Mouse (Mus musculus) forebrain, embryonic 16.5 days (tissue): ENCODE measurements around the gene Ankfn1. TPM values are rescaled to one million over a fixed set of nuclear protein-coding genes. Genes with fewer than 3 reads are reported as not detected.

ENCODE experiments used
- ATAC-seq: fragments of 200-750 bp; cut with Nextera tagmentation; 2 replicates; pipeline ENCODE4 v1.8.0; 2017; ENCODE audit warnings: mild to moderate bottlenecking, moderate library complexity
- H3K27ac ChIP-seq: fragments of 300-500 bp; sonication (generic); 2 replicates; pipeline ENCODE4 v1.5.1; 2014; ENCODE audit warnings: low read length, control low read depth
- H3K27me3 ChIP-seq: fragments of 300-500 bp; sonication (generic); replicated peaks from 2 replicates; pipeline ENCODE4 v1.6.1; 2014; ENCODE audit warnings: low read length; ENCODE audit not compliant: control insufficient read depth, insufficient read depth
- H3K36me3 ChIP-seq: fragments of 300-500 bp; sonication (generic); 2 replicates; pipeline ENCODE4 v1.6.1; 2014; ENCODE audit not compliant: control insufficient read depth, insufficient read depth
- H3K4me1 ChIP-seq: fragments of 300-500 bp; sonication (generic); replicated peaks from 2 replicates; pipeline ENCODE4 v1.6.1; 2014; ENCODE audit warnings: low read length; ENCODE audit not compliant: control insufficient read depth, insufficient read depth
- H3K4me2 ChIP-seq: fragments of 300-500 bp; sonication (generic); 2 replicates; pipeline ENCODE4 v1.6.1; 2014; ENCODE audit warnings: mild to moderate bottlenecking, low read length, control low read depth
- H3K4me3 ChIP-seq: fragments of 300-500 bp; sonication (generic); replicated peaks from 2 replicates; pipeline ENCODE4 v1.5.1; 2014; ENCODE audit warnings: mild to moderate bottlenecking, low read length, control low read depth
- H3K9ac ChIP-seq: fragments of 300-500 bp; sonication (generic); replicated peaks from 2 replicates; pipeline ENCODE4 v1.6.1; 2014; ENCODE audit warnings: low read depth, low read length, control low read depth
- H3K9me3 ChIP-seq: fragments of 300-500 bp; sonication (generic); 2 replicates; pipeline ENCODE4 v1.6.1; 2016; ENCODE audit warnings: low read length; ENCODE audit not compliant: control insufficient read depth
- WGBS: fragments of 180-500 bp; shearing (Covaris S2); extraction: QIAGEN DNeasy Blood & Tissue Kit; methylation state at CpG from one replicate; pipeline ENCODE4 v1.1.7; 2014; 5-methylcytosine and 5-hydroxymethylcytosine counted together
- polyA plus RNA-seq: library from polyadenylated mRNA; unstranded; fragments of >200 nt; fragmentation: Nextera tagmentation; extraction: Ambion mirVana; gene quantifications from 2 replicates; pipeline ENCODE4 v1.2.1, GENCODE M21; 2015

Gene Ankfn1
- polyA plus RNA-seq, 1 experiment from 2014 or later = 5.2 TPM

GRCm38 (mm10) chr11:89424358-89424757, 353.1 kb downstream of the Ankfn1 start:
- H3K4me2 ChIP-seq = no peak overlapping the region
- no peak overlapping the region for H3K4me3 ChIP-seq
- H3K36me3 ChIP-seq = no peaks in the 10 kb centered on the region
- no peaks in the 10 kb centered on the region for H3K27me3 ChIP-seq
- no peaks in the 10 kb centered on the region for H3K9me3 ChIP-seq
- WGBS = 58% methylated on average over 3 of the region's 3 CpGs
- H3K27ac ChIP-seq = no peak overlapping the region
- H3K4me1 ChIP-seq = no peaks in the 10 kb centered on the region
- ATAC-seq = no peak
- no peak overlapping the region for H3K9ac ChIP-seq

- ATAC-seq = no peak
- H3K4me1 ChIP-seq = no peaks in the 10 kb centered on the region
- no peaks in the 10 kb centered on the region for H3K36me3 ChIP-seq
- no peaks in the 10 kb centered on the region for H3K27me3 ChIP-seq
- no peak overlapping the region for H3K4me2 ChIP-seq
- 92% methylated on average over 5 of the region's 5 CpGs for WGBS
- no peak overlapping the region for H3K4me3 ChIP-seq
- H3K27ac ChIP-seq = no peak overlapping the region
- no peak overlapping the region for H3K9ac ChIP-seq
- H3K9me3 ChIP-seq = no peaks in the 10 kb centered on the region
Observed at GRCm38 (mm10) chr11:89422637-89423036, 354.8 kb downstream of the Ankfn1 start.

GRCm38 (mm10) chr11:89420767-89421438, 356.6 kb downstream of the Ankfn1 start:
- Histone ChIP-seq H3K9me3 (no peaks in the 10 kb centered on the region), H3K36me3 (no peaks in the 10 kb centered on the region), H3K27ac (no peak overlapping the region), H3K4me2 (no peak overlapping the region), H3K4me3 (no peak overlapping the region), H3K27me3 (no peaks in the 10 kb centered on the region), H3K4me1 (no peaks in the 10 kb centered on the region), H3K9ac (no peak overlapping the region)
- ATAC-seq = no peak
- WGBS = 74% methylated on average over 11 of the region's 11 CpGs

- Histone ChIP-seq H3K4me3 (no peak overlapping the region), H3K27me3 (no peaks in the 10 kb centered on the region), H3K27ac (no peak overlapping the region), H3K9ac (no peak overlapping the region), H3K9me3 (no peaks in the 10 kb centered on the region), H3K4me2 (no peak overlapping the region), H3K36me3 (no peaks in the 10 kb centered on the region), H3K4me1 (no peaks in the 10 kb centered on the region)
- ATAC-seq = no peak
- WGBS = 94% methylated on average over 2 of the region's 2 CpGs
Observed at GRCm38 (mm10) chr11:89419863-89420262, 357.6 kb downstream of the Ankfn1 start.

GRCm38 (mm10) chr11:89418644-89419043, 358.8 kb downstream of the Ankfn1 start:
- H3K27ac ChIP-seq = no peak overlapping the region
- H3K27me3 ChIP-seq = no peaks in the 10 kb centered on the region
- no peaks in the 10 kb centered on the region for H3K36me3 ChIP-seq
- no peak overlapping the region for H3K9ac ChIP-seq
- no peak overlapping the region for H3K4me2 ChIP-seq
- ATAC-seq = no peak
- 87% methylated on average over 12 of the region's 12 CpGs for WGBS
- no peak overlapping the region for H3K4me3 ChIP-seq
- H3K4me1 ChIP-seq = no peaks in the 10 kb centered on the region
- no peaks in the 10 kb centered on the region for H3K9me3 ChIP-seq

- WGBS = 66% methylated on average over 6 of the region's 6 CpGs
- no peaks in the 10 kb centered on the region for H3K27me3 ChIP-seq
Observed at GRCm38 (mm10) chr11:89416769-89417168, 360.7 kb downstream of the Ankfn1 start.

GRCm38 (mm10) chr11:89408774-89409173, 368.7 kb downstream of the Ankfn1 start:
- H3K36me3 ChIP-seq = no peaks in the 10 kb centered on the region
- H3K9me3 ChIP-seq = no peaks in the 10 kb centered on the region
- no peaks in the 10 kb centered on the region for H3K27me3 ChIP-seq
- no peak overlapping the region for H3K27ac ChIP-seq
- H3K4me3 ChIP-seq = no peak overlapping the region
- WGBS = 92% methylated on average over 6 of the region's 6 CpGs
- no peak overlapping the region for H3K9ac ChIP-seq
- H3K4me2 ChIP-seq = no peak overlapping the region
- ATAC-seq = no peak
- H3K4me1 ChIP-seq = no peaks in the 10 kb centered on the region

More at GRCm38 (mm10) chr11:89416769-89417168, 360.7 kb downstream of the Ankfn1 start:
- no peak overlapping the region for H3K4me3 ChIP-seq
- H3K4me1 ChIP-seq = no peaks in the 10 kb centered on the region
- no peak overlapping the region for H3K4me2 ChIP-seq
- no peak overlapping the region for H3K9ac ChIP-seq
- H3K36me3 ChIP-seq = no peaks in the 10 kb centered on the region
- H3K9me3 ChIP-seq = no peaks in the 10 kb centered on the region
- ATAC-seq = no peak
- no peak overlapping the region for H3K27ac ChIP-seq

- Histone ChIP-seq H3K27ac (no peak overlapping the region), H3K9me3 (no peaks in the 10 kb centered on the region), H3K4me1 (no peaks in the 10 kb centered on the region), H3K4me3 (no peak overlapping the region), H3K9ac (no peak overlapping the region), H3K27me3 (no peaks in the 10 kb centered on the region), H3K36me3 (no peaks in the 10 kb centered on the region), H3K4me2 (no peak overlapping the region)
- ATAC-seq = no peak
- 83% methylated on average over 1 of the region's 1 CpGs for WGBS
Observed at GRCm38 (mm10) chr11:89404489-89404888, 373.0 kb downstream of the Ankfn1 start.

DNA sequence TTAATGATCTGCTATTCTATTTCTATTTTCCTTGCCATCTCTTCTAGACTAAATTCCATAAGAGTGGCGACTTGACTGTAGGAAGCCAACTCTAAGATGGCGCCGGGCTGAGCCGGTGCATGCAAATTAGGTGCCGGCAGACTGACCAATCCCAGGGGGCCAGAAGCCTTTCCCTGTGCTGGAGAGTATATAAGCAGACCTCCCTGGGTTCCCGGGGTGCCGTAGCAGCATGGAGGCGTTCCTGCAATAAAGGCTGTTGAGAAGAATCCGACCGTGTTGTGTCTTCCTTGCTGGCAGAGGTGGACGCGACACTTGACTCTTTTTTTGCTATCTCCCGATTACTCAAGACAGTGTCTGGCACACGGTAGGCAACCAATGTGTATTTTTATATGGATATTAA, 374.0 kb downstream of the Ankfn1 start:
- ATAC-seq = no peak
- WGBS = 95% methylated on average over 14 of the region's 14 CpGs
- Histone ChIP-seq H3K27me3 (no peaks in the 10 kb centered on the region), H3K4me2 (no peak overlapping the region), H3K9ac (no peak overlapping the region), H3K36me3 (no peaks in the 10 kb centered on the region), H3K4me3 (no peak overlapping the region), H3K9me3 (no peaks in the 10 kb centered on the region), H3K27ac (no peak overlapping the region), H3K4me1 (no peaks in the 10 kb centered on the region)

DNA sequence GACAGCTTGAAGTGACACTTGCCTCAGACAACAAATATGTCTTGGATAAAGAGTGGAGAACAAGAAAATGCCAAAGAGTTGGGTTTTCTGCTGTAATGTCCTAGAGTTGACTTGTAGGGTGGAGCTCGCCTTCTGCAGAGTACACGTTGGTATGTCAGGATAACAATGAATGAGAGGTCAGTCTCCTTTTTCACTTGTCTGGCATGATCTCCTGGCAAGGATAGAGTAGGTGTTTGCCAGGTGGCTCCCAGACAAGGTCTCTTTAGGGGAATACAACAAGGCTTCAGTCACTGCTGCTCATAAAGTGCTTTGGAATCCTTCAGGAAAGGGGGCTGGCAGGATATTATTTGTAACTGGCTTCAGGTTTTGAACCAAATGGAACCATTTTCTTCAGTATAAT, 388.6 kb downstream of the Ankfn1 start:
- no peak overlapping the region for H3K9ac ChIP-seq
- H3K27ac ChIP-seq = no peak overlapping the region
- H3K27me3 ChIP-seq = no peaks in the 10 kb centered on the region
- H3K9me3 ChIP-seq = no peaks in the 10 kb centered on the region
- no peaks in the 10 kb centered on the region for H3K36me3 ChIP-seq
- no peak overlapping the region for H3K4me2 ChIP-seq
- no peak for ATAC-seq
- 71% methylated on average over 2 of the region's 2 CpGs for WGBS
- no peak overlapping the region for H3K4me3 ChIP-seq
- no peaks in the 10 kb centered on the region for H3K4me1 ChIP-seq
